Mouse (Mus musculus): ENCODE measurements around the gene Scd1. TPM values are rescaled to one million over a fixed set of nuclear protein-coding genes. Genes with fewer than 3 reads are reported as not detected.
A peak's percentile ranks its signal among the peaks of the same experiment; 100 is the strongest.

Scd1 gene
- polyA plus RNA-seq, 1 experiment from 2014 or later: 11.9 TPM

- ATAC-seq (ENCODE audit: low FRiP score, low read depth): no peak
- WGBS: 65% methylated on average over 9 of the region's 9 CpGs
- no peaks in the 10 kb centered on the region for H3K4me1 ChIP-seq
These were observed 10.9 kb upstream of the Scd1 start for GRCm38 (mm10) chr19:44418544-44418943.

DNA sequence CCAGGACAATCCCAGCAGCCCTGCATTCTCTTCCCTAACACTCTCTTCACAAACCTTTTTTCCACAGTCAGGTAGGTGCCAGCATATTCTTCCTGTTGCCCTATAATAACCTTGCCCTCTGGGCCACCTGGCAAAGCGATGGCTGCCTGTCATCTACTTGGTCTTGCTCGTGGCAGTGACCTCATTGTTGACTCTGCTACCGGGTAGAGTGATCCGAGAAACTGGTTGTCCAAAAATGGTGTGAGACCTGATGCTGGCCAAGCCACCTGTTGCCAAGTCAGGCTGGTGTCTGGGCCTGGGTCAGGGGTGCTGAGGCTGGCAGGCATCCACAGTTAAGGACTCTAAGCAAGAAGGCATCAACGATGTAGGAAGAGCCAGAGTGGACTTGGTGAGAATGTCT, 10.4 kb upstream of the Scd1 start:
- no peaks in the 10 kb centered on the region for H3K9me3 ChIP-seq
- H3K4me3 ChIP-seq: no peak overlapping the region
- no peak overlapping the region for H3K27ac ChIP-seq (replicated peaks)
- WGBS: 82% methylated on average over 5 of the region's 5 CpGs
- H3K4me1 ChIP-seq: no peaks in the 10 kb centered on the region
- peaks cover 21% of the 10 kb centered on the region for H3K27me3 ChIP-seq
- H3K36me3 ChIP-seq: no peaks in the 10 kb centered on the region
- no peak for ATAC-seq (ENCODE audit: low FRiP score, low read depth)
- H3K9ac ChIP-seq (replicated peaks): no peak overlapping the region
- H3K4me2 ChIP-seq (replicated peaks): no peak overlapping the region

More at GRCm38 (mm10) chr19:44418544-44418943, 10.9 kb upstream of the Scd1 start:
- Histone ChIP-seq H3K27ac (replicated peaks) (no peak overlapping the region), H3K9me3 (no peaks in the 10 kb centered on the region), H3K4me2 (replicated peaks) (no peak overlapping the region), H3K27me3 (peaks cover 21% of the 10 kb centered on the region), H3K9ac (replicated peaks) (no peak overlapping the region), H3K36me3 (no peaks in the 10 kb centered on the region), H3K4me3 (no peak overlapping the region)

GRCm38 (mm10) chr19:44417448-44417847, 9.8 kb upstream of the Scd1 start:
- Histone ChIP-seq H3K27ac (replicated peaks) (no peak overlapping the region), H3K36me3 (no peaks in the 10 kb centered on the region), H3K4me2 (replicated peaks) (no peak overlapping the region), H3K4me3 (no peak overlapping the region), H3K9me3 (no peaks in the 10 kb centered on the region), H3K27me3 (peaks cover 21% of the 10 kb centered on the region), H3K4me1 (no peaks in the 10 kb centered on the region), H3K9ac (replicated peaks) (no peak overlapping the region)
- no peak for ATAC-seq (ENCODE audit: low FRiP score, low read depth)
- 68% methylated on average over 4 of the region's 4 CpGs for WGBS

- H3K9ac ChIP-seq (replicated peaks): no peak overlapping the region
- H3K4me2 ChIP-seq (replicated peaks): no peak overlapping the region
- H3K27ac ChIP-seq (replicated peaks): no peak overlapping the region
- H3K27me3 ChIP-seq: peaks cover 21% of the 10 kb centered on the region
- no peaks in the 10 kb centered on the region for H3K9me3 ChIP-seq
- WGBS: 90% methylated on average over 5 of the region's 5 CpGs
- no peaks in the 10 kb centered on the region for H3K4me1 ChIP-seq
- H3K36me3 ChIP-seq: no peaks in the 10 kb centered on the region
- ATAC-seq (ENCODE audit: low FRiP score, low read depth): no peak
- no peak overlapping the region for H3K4me3 ChIP-seq
These were observed 8.6 kb upstream of the Scd1 start for GRCm38 (mm10) chr19:44416240-44416639.

GRCm38 (mm10) chr19:44415464-44415863, 7.8 kb upstream of the Scd1 start:
- no peaks in the 10 kb centered on the region for H3K4me1 ChIP-seq
- 87% methylated on average over 5 of the region's 5 CpGs for WGBS
- H3K27me3 ChIP-seq: peaks cover 21% of the 10 kb centered on the region
- no peaks in the 10 kb centered on the region for H3K36me3 ChIP-seq
- no peaks in the 10 kb centered on the region for H3K9me3 ChIP-seq
- no peak for ATAC-seq (ENCODE audit: low FRiP score, low read depth)
- H3K4me2 ChIP-seq (replicated peaks): no peak overlapping the region
- H3K9ac ChIP-seq (replicated peaks): no peak overlapping the region
- no peak overlapping the region for H3K27ac ChIP-seq (replicated peaks)
- H3K4me3 ChIP-seq: no peak overlapping the region

- Histone ChIP-seq H3K27ac (replicated peaks) (no peak overlapping the region), H3K4me3 (no peak overlapping the region), H3K9me3 (no peaks in the 10 kb centered on the region), H3K4me2 (replicated peaks) (no peak overlapping the region), H3K36me3 (no peaks in the 10 kb centered on the region), H3K27me3 (peaks cover 16% of the 10 kb centered on the region), H3K9ac (replicated peaks) (no peak overlapping the region), H3K4me1 (peaks cover 23% of the 10 kb centered on the region)
- WGBS: 88% methylated on average over 20 of the region's 20 CpGs
- no peak for ATAC-seq (ENCODE audit: low FRiP score, low read depth)
These were observed 2.8 kb upstream of the Scd1 start for GRCm38 (mm10) chr19:44410269-44410992.

GRCm38 (mm10) chr19:44408595-44408994, 916 bp upstream of the Scd1 start:
- ATAC-seq (ENCODE audit: low FRiP score, low read depth): no peak
- Histone ChIP-seq H3K27ac (replicated peaks) (peak overlapping the region; percentile 86), H3K9me3 (no peaks in the 10 kb centered on the region), H3K27me3 (peaks cover 16% of the 10 kb centered on the region), H3K4me2 (replicated peaks) (peak overlapping the region; percentile 92), H3K4me1 (peaks cover 23% of the 10 kb centered on the region), H3K36me3 (no peaks in the 10 kb centered on the region), H3K4me3 (peak overlapping the region; percentile 55), H3K9ac (replicated peaks) (peak overlapping the region; percentile 54)
- WGBS: 61% methylated on average over 4 of the region's 4 CpGs

DNA sequence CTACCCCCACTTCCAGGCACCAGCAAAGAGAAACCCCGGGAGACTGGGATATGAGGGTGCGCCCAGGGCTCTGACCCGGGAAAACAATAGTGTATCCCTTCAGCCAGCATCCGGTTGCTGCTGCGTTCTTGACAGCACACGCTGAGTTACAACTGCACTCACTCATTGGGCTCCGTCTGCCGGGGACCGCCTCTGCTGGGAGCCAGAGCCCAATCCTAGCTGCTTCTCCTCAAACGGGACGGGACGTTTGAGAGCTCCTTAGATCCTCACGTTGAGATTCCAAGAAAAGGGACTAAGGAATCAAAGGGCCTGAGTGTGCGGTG, 505 bp upstream of the Scd1 start:
- Histone ChIP-seq H3K27me3 (peaks cover 16% of the 10 kb centered on the region), H3K9ac (replicated peaks) (peak overlapping the region; percentile 54), H3K4me3 (peak overlapping the region; percentile 55), H3K4me2 (replicated peaks) (peak overlapping the region; percentile 92), H3K9me3 (no peaks in the 10 kb centered on the region), H3K36me3 (0 out of 2 replicates have a peak, but pooled peaks cover 1% of the 10 kb centered on the region), H3K4me1 (peaks cover 23% of the 10 kb centered on the region), H3K27ac (replicated peaks) (peak overlapping the region; percentile 86)
- 0% methylated on average over 14 of the region's 14 CpGs for WGBS
- ATAC-seq (ENCODE audit: low FRiP score, low read depth): peak; percentile 70

DNA sequence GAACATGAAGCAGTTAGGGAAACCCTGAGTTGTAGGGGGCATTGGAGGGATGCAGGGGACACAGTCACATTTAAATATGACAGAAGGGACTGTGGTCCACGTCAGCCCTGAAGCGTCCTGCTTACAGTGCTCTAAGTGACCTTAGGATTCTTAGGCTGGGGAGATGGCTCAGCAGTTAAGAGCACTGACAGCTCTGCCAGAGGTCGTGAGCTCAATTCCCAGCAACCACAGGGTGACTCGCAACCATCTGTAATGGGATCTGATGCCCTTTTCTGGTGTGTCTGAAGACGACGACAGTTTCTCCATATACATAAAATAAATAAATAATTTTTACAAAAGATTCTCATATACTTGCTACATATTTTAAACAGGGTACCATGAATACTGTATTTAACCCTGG, 4.1 kb downstream of the Scd1 start:
- Histone ChIP-seq H3K4me3 (no peak overlapping the region), H3K27me3 (peaks cover 6% of the 10 kb centered on the region; the same call in 1 of the 2 replicates), H3K9me3 (no peaks in the 10 kb centered on the region), H3K9ac (replicated peaks) (no peak overlapping the region), H3K27ac (replicated peaks) (no peak overlapping the region), H3K4me1 (peaks cover 23% of the 10 kb centered on the region), H3K36me3 (peaks cover 38% of the 10 kb centered on the region), H3K4me2 (replicated peaks) (no peak overlapping the region)
- 90% methylated on average over 6 of the region's 6 CpGs for WGBS
- ATAC-seq (ENCODE audit: low FRiP score, low read depth): no peak

DNA sequence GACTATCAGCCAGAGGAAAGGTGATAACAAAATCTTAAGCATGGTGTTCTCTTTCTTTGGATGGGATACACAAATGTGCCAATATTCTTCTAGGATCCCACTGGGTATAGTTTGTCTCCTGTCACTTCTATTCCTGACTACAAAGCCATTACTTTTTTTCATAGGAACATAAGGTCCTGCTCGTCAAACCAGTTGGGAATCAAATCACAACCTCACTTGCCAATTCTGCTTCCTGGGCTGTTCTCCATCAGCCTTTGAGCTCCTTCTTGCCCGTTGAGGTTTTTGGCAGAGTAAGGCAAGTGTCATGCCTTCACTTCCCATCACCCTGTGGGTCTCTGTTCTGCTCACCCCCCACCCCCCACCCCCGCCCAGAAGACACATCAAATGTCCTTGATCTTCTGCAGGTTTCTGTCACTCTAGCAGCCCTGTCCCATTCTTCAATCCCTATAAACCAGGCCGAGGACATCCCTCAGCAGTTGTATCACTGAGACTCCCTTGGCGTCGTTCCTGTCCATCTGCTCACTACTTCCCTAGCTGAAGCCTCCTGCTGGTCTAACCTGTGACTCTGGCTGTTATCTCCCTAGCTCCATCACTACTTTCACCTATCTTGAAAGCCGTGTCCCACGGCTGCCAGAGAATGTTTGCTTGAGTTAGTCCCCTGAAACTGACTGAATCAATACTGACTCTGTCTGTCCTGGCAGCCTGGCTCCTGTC, 7.0 kb downstream of the Scd1 start:
- 86% methylated on average over 8 of the region's 8 CpGs for WGBS
- Histone ChIP-seq H3K27ac (replicated peaks) (no peak overlapping the region), H3K4me3 (no peak overlapping the region), H3K4me1 (no peaks in the 10 kb centered on the region; the same call in 1 of the 2 replicates), H3K9ac (replicated peaks) (no peak overlapping the region), H3K9me3 (no peaks in the 10 kb centered on the region), H3K36me3 (peaks cover 57% of the 10 kb centered on the region), H3K4me2 (replicated peaks) (no peak overlapping the region), H3K27me3 (no peaks in the 10 kb centered on the region)
- no peak for ATAC-seq (ENCODE audit: low FRiP score, low read depth)

DNA sequence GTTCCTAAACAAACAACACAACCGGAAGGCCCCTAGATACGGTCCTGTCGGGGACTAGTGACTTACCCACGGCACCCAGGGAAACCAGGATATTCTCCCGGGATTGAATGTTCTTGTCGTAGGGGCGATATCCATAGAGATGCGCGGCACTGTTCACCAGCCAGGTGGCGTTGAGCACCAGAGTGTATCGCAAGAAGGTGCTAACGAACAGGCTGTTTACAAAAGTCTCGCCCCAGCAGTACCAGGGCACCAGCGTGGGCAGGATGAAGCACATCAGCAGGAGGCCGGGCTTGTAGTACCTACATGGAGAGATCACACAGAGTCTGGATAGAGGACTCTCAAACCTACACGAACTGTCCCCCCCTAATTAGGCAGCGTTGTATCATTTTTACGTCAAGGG, 7.6 kb downstream of the Scd1 start:
- no peak overlapping the region for H3K27ac ChIP-seq (replicated peaks)
- no peaks in the 10 kb centered on the region; the same call in 1 of the 2 replicates for H3K4me1 ChIP-seq
- H3K27me3 ChIP-seq: no peaks in the 10 kb centered on the region
- no peak overlapping the region for H3K9ac ChIP-seq (replicated peaks)
- no peaks in the 10 kb centered on the region for H3K9me3 ChIP-seq
- H3K36me3 ChIP-seq: peaks cover 58% of the 10 kb centered on the region
- H3K4me3 ChIP-seq: no peak overlapping the region
- no peak for ATAC-seq (ENCODE audit: low FRiP score, low read depth)
- 94% methylated on average over 18 of the region's 18 CpGs for WGBS
- no peak overlapping the region for H3K4me2 ChIP-seq (replicated peaks)

GRCm38 (mm10) chr19:44396742-44397141, 10.9 kb downstream of the Scd1 start:
- Histone ChIP-seq H3K9ac (replicated peaks) (no peak overlapping the region), H3K27ac (replicated peaks) (no peak overlapping the region), H3K9me3 (no peaks in the 10 kb centered on the region), H3K4me2 (replicated peaks) (no peak overlapping the region), H3K4me3 (no peak overlapping the region), H3K4me1 (no peaks in the 10 kb centered on the region), H3K27me3 (no peaks in the 10 kb centered on the region), H3K36me3 (peaks cover 49% of the 10 kb centered on the region)
- ATAC-seq (ENCODE audit: low FRiP score, low read depth): no peak
- WGBS: 91% methylated on average over 5 of the region's 5 CpGs

Measured in midbrain, embryonic 12.5 days (tissue).